Mouse (Mus musculus) liver, embryonic 14.5 days (tissue): ENCODE measurements around the gene Rnf150.

ENCODE experiments used
- CTCF ChIP-seq: IDR thresholded peaks from 2 replicates; pipeline ENCODE4 v1.5.1; 2016; ENCODE audit warnings: antibody characterized with exemption, low read depth, control low read depth
- EP300 ChIP-seq: IDR thresholded peaks from 2 replicates; pipeline ENCODE4 v1.6.1; 2016; ENCODE audit warnings: antibody characterized with exemption, low read depth

GRCm38 (mm10) chr8:83081266-83081665 is 218.1 kb downstream of the Rnf150 start:
- TF ChIP-seq CTCF, result no peak
- TF ChIP-seq EP300, result no peak
